ENCODE assay signal across 27 mouse cellular contexts in genomic region chr2:11216847-11217246, GRCm38 (mm10). TPM values are rescaled to one million over a fixed set of nuclear protein-coding genes. Genes with fewer than 3 reads are reported as not detected.
DNase-seq lines count a peak whose midpoint lies in the region; ATAC-seq and TF ChIP-seq lines count a peak whose summit lies in the region.
"Had no signal": no experiment of that assay in that cellular context is flagged by ENCODE, and none has a peak within 500 bp of the region (broad histone marks: within the 10 kb centered on the region; RNA-seq: fewer than 3 reads in every experiment).

No protein-coding gene starts in this region.

- WGBS in spleen, adult 2 months: 71% methylated on average over 5 of the region's 5 CpGs
- WGBS in midbrain, embryonic 16.5 days: 89% methylated on average over 5 of the region's 5 CpGs

- H3K4me1 ChIP-seq in spleen, adult 2 months (ENCODE audit: control insufficient read depth, insufficient read depth, insufficient read length): peaks cover 3% of the 10 kb centered on the region; the same call in 1 of the 2 replicates
- H3K4me1 ChIP-seq in midbrain, embryonic 16.5 days (ENCODE audit: control insufficient read depth, insufficient read depth, low read length): no peaks in the 10 kb centered on the region
- H3K4me1 ChIP-seq: embryonic facial prominence, embryonic 10.5 days; embryonic facial prominence, embryonic 13.5 days; forebrain, embryonic 12.5 days; forebrain, embryonic 15.5 days; heart, embryonic 12.5 days; heart, embryonic 15.5 days; hindbrain, embryonic 12.5 days; hindbrain, embryonic 15.5 days had no signal

- DNase-seq in gastrocnemius, adult 2 months: no peak
- no peak for DNase-seq in gastrocnemius, postnatal 14 days
- no peak for DNase-seq in spleen, adult 2 months (ENCODE audit: low read depth in 1 of 2, low spot score in 2 of 2)
- DNase-seq in spleen, adult 12 weeks (ENCODE audit: low spot score): no peak
- peak; percentile 35 for DNase-seq in T-cell, adult 2 months (ENCODE audit: low spot score)
- DNase-seq in kidney, adult 11 months: no peak
- DNase-seq: adrenal gland, adult 8-10 months; adrenal gland, postnatal 25 days; cerebellum, adult 11-12 months; cerebellum, adult 8-10 months; cerebellum, postnatal 10 days; cerebellum, postnatal 36 days; embryo, embryonic 11 days; gastrocnemius, postnatal 10 days; heart, adult 18-20 months; heart, postnatal 10 days; heart, postnatal 4 days had no signal

- TF ChIP-seq POLR2A in spleen, adult 2 months (IDR thresholded peaks at IDR 0.05; ENCODE audit: low read depth, low read length): no peak

- H3K4me2 ChIP-seq in midbrain, embryonic 16.5 days (ENCODE audit: low read length): no peak overlapping the region
- H3K4me2 ChIP-seq: embryonic facial prominence, embryonic 13.5 days; forebrain, embryonic 12.5 days; forebrain, embryonic 15.5 days; heart, embryonic 12.5 days; heart, embryonic 15.5 days; hindbrain, embryonic 12.5 days; hindbrain, embryonic 15.5 days had no signal

- H3K9ac ChIP-seq in midbrain, embryonic 16.5 days (ENCODE audit: low read depth, low read length): no peak overlapping the region
- H3K9ac ChIP-seq: embryonic facial prominence, embryonic 13.5 days; forebrain, embryonic 12.5 days; forebrain, embryonic 15.5 days; heart, embryonic 12.5 days; heart, embryonic 15.5 days; hindbrain, embryonic 12.5 days; hindbrain, embryonic 15.5 days had no signal

- H3K27ac ChIP-seq in gastrocnemius, adult 2 months: peak overlapping the region; percentile 68
- peak overlapping the region; percentile 56 for H3K27ac ChIP-seq in spleen, adult 2 months (ENCODE audit: insufficient read depth, low read length)
- no peak overlapping the region for H3K27ac ChIP-seq in midbrain, embryonic 16.5 days (ENCODE audit: low read length)
- H3K27ac ChIP-seq: embryonic facial prominence, embryonic 10.5 days; embryonic facial prominence, embryonic 13.5 days; forebrain, embryonic 12.5 days; forebrain, embryonic 15.5 days; heart, embryonic 15.5 days; hindbrain, embryonic 12.5 days; hindbrain, embryonic 15.5 days had no signal

- no peaks in the 10 kb centered on the region for H3K36me3 ChIP-seq in spleen, adult 2 months (ENCODE audit: control insufficient read depth, insufficient read depth, low read length)
- H3K36me3 ChIP-seq in midbrain, embryonic 16.5 days (ENCODE audit: control insufficient read depth, insufficient read depth, low read length): no peaks in the 10 kb centered on the region
- H3K36me3 ChIP-seq: embryonic facial prominence, embryonic 10.5 days; embryonic facial prominence, embryonic 13.5 days; forebrain, embryonic 12.5 days; forebrain, embryonic 15.5 days; heart, embryonic 12.5 days; heart, embryonic 15.5 days; hindbrain, embryonic 12.5 days; hindbrain, embryonic 15.5 days had no signal

- H3K27me3 ChIP-seq in spleen, adult 2 months (ENCODE audit: control insufficient read depth, insufficient read depth, low read length): no peaks in the 10 kb centered on the region
- no peaks in the 10 kb centered on the region for H3K27me3 ChIP-seq in midbrain, embryonic 16.5 days (ENCODE audit: control insufficient read depth, insufficient read depth, low read depth, low read length)
- H3K27me3 ChIP-seq: embryonic facial prominence, embryonic 13.5 days; forebrain, embryonic 12.5 days; forebrain, embryonic 15.5 days; heart, embryonic 12.5 days; heart, embryonic 15.5 days; hindbrain, embryonic 12.5 days; hindbrain, embryonic 15.5 days had no signal

- no peak for ATAC-seq in midbrain, embryonic 16.5 days
- ATAC-seq: forebrain, embryonic 15.5 days had no signal

- no peak for TF ChIP-seq CTCF in gastrocnemius, adult 2 months (IDR thresholded peaks at IDR 0.05)
- no peak for TF ChIP-seq CTCF in spleen, adult 2 months (IDR thresholded peaks at IDR 0.05; ENCODE audit: extremely low read depth, insufficient read depth, insufficient read length, insufficient replicate concordance)

- intact Hi-C loops in gastrocnemius, adult 2 months (cut with DNase I): no loop called here
- intact Hi-C loops in gastrocnemius, postnatal 14 days (cut with DNase I; ENCODE audit: low total_unique reads): no loop called here

- 0 out of 2 replicates have a peak, but pooled peaks cover 2% of the 10 kb centered on the region for H3K9me3 ChIP-seq in midbrain, embryonic 16.5 days (replicated peaks; ENCODE audit: control insufficient read depth, low read length, poor library complexity, severe bottlenecking)
- H3K9me3 ChIP-seq: embryonic facial prominence, embryonic 10.5 days; embryonic facial prominence, embryonic 13.5 days; forebrain, embryonic 12.5 days; forebrain, embryonic 15.5 days; heart, embryonic 12.5 days; heart, embryonic 15.5 days; hindbrain, embryonic 12.5 days; hindbrain, embryonic 15.5 days had no signal

- H3K4me3 ChIP-seq in gastrocnemius, adult 2 months: no peak overlapping the region
- H3K4me3 ChIP-seq in spleen, adult 2 months (ENCODE audit: extremely low read depth, insufficient read depth, insufficient read length): no peak overlapping the region
- H3K4me3 ChIP-seq in midbrain, embryonic 16.5 days (ENCODE audit: low read depth, low read length): no peak overlapping the region
- H3K4me3 ChIP-seq: embryonic facial prominence, embryonic 10.5 days; embryonic facial prominence, embryonic 13.5 days; erythroblast, embryonic 14.5 days; forebrain, embryonic 12.5 days; forebrain, embryonic 15.5 days; heart, embryonic 12.5 days; heart, embryonic 15.5 days; hindbrain, embryonic 12.5 days; hindbrain, embryonic 15.5 days had no signal

RNA-seq across cellular contexts. Expression of gene Prkcq, which starts 44.9 kb away (rescaled TPM):
- total RNA-seq in gastrocnemius, adult 2 months (2021): 10 to 100 TPM; 75.5 to 85.1 TPM
- total RNA-seq in gastrocnemius, postnatal 14 days (2021): 10 to 100 TPM; 42.0 to 47.9 TPM
- 9.3 and 11.2 TPM in 2 replicates for polyA plus RNA-seq in spleen, adult 2 months (2012; rRNA removed)
- 7.1 and 7.8 TPM in 2 replicates for polyA plus RNA-seq in midbrain, embryonic 16.5 days (2015; fragmentation: Nextera tagmentation; extraction: Ambion mirVana)
- polyA plus RNA-seq: erythroblast, embryonic 14.5 days had no signal
